ENCODE assay signal across 18 mouse cellular contexts in genomic region chr9:13752543-13752942, GRCm38 (mm10). TPM values are rescaled to one million over a fixed set of nuclear protein-coding genes. Genes with fewer than 3 reads are reported as not detected.
DNase-seq lines count a peak whose midpoint lies in the region; ATAC-seq and TF ChIP-seq lines count a peak whose summit lies in the region.
"Had no signal": no experiment of that assay in that cellular context is flagged by ENCODE, and none has a peak within 500 bp of the region (broad histone marks: within the 10 kb centered on the region; RNA-seq: fewer than 3 reads in every experiment).

No protein-coding gene starts in this region.

- peak; percentile 1 to 16 for DNase-seq in adrenal gland, postnatal 36 days
- no peak for DNase-seq in adrenal gland, adult 18-20 months (ENCODE audit: low spot score in 2 of 2)
- peak; percentile 8 for DNase-seq in liver, adult 2 months (ENCODE audit: extremely low read depth, low read depth, low spot score)
- no peak for DNase-seq in liver
- peak; percentile 67 for DNase-seq in lung, postnatal 36 days
- no peak for DNase-seq in embryo, embryonic 10 days (ENCODE audit: low spot score)
- DNase-seq: adrenal gland, postnatal 25 days; gastrocnemius, postnatal 14 days; layer of hippocampus, adult 9-11 months; liver, embryonic 13.5 days; thymus, postnatal 4 days had no signal

- WGBS in heart, embryonic 16.5 days = 62% methylated on average over 4 of the region's 4 CpGs
- WGBS in heart, embryonic 12.5 days = 73% methylated on average over 4 of the region's 4 CpGs
- WGBS in liver, adult 2 months = 45% methylated on average over 4 of the region's 4 CpGs

- H3K9me3 ChIP-seq in heart, embryonic 16.5 days (replicated peaks; ENCODE audit: control insufficient read depth, low read length) = no peaks in the 10 kb centered on the region
- peaks cover 3% of the 10 kb centered on the region; the same call in 1 of the 2 replicates for H3K9me3 ChIP-seq in heart, embryonic 12.5 days (replicated peaks)
- H3K9me3 ChIP-seq: liver, embryonic 13.5 days; neural tube, embryonic 12.5 days had no signal

- no peak for TF ChIP-seq POLR2A in liver, adult 2 months (IDR thresholded peaks at IDR 0.05; ENCODE audit: extremely low read depth, insufficient read depth, low read length)

- H3K36me3 ChIP-seq in heart, embryonic 16.5 days (ENCODE audit: control insufficient read depth, insufficient read depth) = no peaks in the 10 kb centered on the region
- H3K36me3 ChIP-seq in heart, embryonic 12.5 days = 0 out of 2 replicates have a peak, but pooled peaks cover 4% of the 10 kb centered on the region
- H3K36me3 ChIP-seq in liver, adult 2 months (ENCODE audit: control insufficient read depth, insufficient read depth, low read length) = no peaks in the 10 kb centered on the region
- H3K36me3 ChIP-seq: embryonic facial prominence, embryonic 12.5 days; liver, embryonic 13.5 days; neural tube, embryonic 12.5 days had no signal

- peaks cover 6% of the 10 kb centered on the region; the same call in 1 of the 2 replicates for H3K79me2 ChIP-seq in liver, adult 2 months (ENCODE audit: control insufficient read depth, insufficient read depth, low read length)

- TF ChIP-seq CTCF in liver, adult 2 months (IDR thresholded peaks at IDR 0.05; ENCODE audit: low read depth, low read length) = no peak

- no peak for ATAC-seq in heart, embryonic 16.5 days (replicated peaks; ENCODE audit: extremely low read depth, insufficient read depth, low FRiP score)
- ATAC-seq in heart, embryonic 12.5 days (ENCODE audit: insufficient number of reproducible peaks, low FRiP score) = no peak
- ATAC-seq: inflammation-experienced regulatory T-cells, adult 6 months had no signal

- no peaks in the 10 kb centered on the region for H3K27me3 ChIP-seq in heart, embryonic 16.5 days (ENCODE audit: control insufficient read depth, insufficient read depth, low read length)
- H3K27me3 ChIP-seq in heart, embryonic 12.5 days (replicated peaks) = no peaks in the 10 kb centered on the region
- H3K27me3 ChIP-seq in liver, adult 2 months (ENCODE audit: control insufficient read depth, insufficient read depth, low read length) = no peaks in the 10 kb centered on the region
- H3K27me3 ChIP-seq: CH12.LX; embryonic facial prominence, embryonic 12.5 days; liver, embryonic 13.5 days; neural tube, embryonic 12.5 days had no signal

- H3K4me3 ChIP-seq in heart, embryonic 16.5 days (ENCODE audit: low read length) = no peak overlapping the region
- no peak overlapping the region for H3K4me3 ChIP-seq in heart, embryonic 12.5 days
- no peak overlapping the region for H3K4me3 ChIP-seq in liver, adult 2 months (ENCODE audit: insufficient read depth, low read depth, low read length)
- H3K4me3 ChIP-seq: embryonic facial prominence, embryonic 12.5 days; hindbrain, embryonic 10.5 days; liver, embryonic 13.5 days; neural tube, embryonic 12.5 days had no signal

- H3K27ac ChIP-seq in heart, embryonic 16.5 days (ENCODE audit: low read length) = peak overlapping the region; percentile 21; the same call in 1 of the 2 replicates
- H3K27ac ChIP-seq in heart, embryonic 12.5 days (ENCODE audit: poor library complexity, severe bottlenecking) = no peak overlapping the region
- H3K27ac ChIP-seq in liver, adult 2 months (replicated peaks; ENCODE audit: insufficient read depth, low read depth, low read length) = no peak overlapping the region
- H3K27ac ChIP-seq: embryonic facial prominence, embryonic 12.5 days; hindbrain, embryonic 10.5 days; liver, embryonic 13.5 days; neural tube, embryonic 12.5 days had no signal

- H3K4me2 ChIP-seq in heart, embryonic 16.5 days (ENCODE audit: low read depth, low read length) = no peak overlapping the region
- H3K4me2 ChIP-seq in heart, embryonic 12.5 days = no peak overlapping the region
- H3K4me2 ChIP-seq: embryonic facial prominence, embryonic 12.5 days; liver, embryonic 13.5 days; neural tube, embryonic 12.5 days had no signal

- H3K9ac ChIP-seq in heart, embryonic 16.5 days (ENCODE audit: low read length) = no peak overlapping the region
- H3K9ac ChIP-seq in heart, embryonic 12.5 days = no peak overlapping the region
- no peak overlapping the region for H3K9ac ChIP-seq in liver, adult 2 months (ENCODE audit: low read depth, low read length)
- H3K9ac ChIP-seq: embryonic facial prominence, embryonic 12.5 days; liver, embryonic 13.5 days; neural tube, embryonic 12.5 days had no signal

- H3K4me1 ChIP-seq in heart, embryonic 16.5 days (ENCODE audit: control insufficient read depth, insufficient read depth, low read length) = peaks cover 12% of the 10 kb centered on the region
- H3K4me1 ChIP-seq in heart, embryonic 12.5 days (replicated peaks) = 0 out of 2 replicates have a peak, but pooled peaks cover 9% of the 10 kb centered on the region
- H3K4me1 ChIP-seq in liver, adult 2 months (ENCODE audit: control insufficient read depth, insufficient read depth, low read length) = peaks cover 6% of the 10 kb centered on the region

RNA-seq across cellular contexts. Expression of gene Mtmr2, which starts 4.3 kb away (rescaled TPM):
- 10 to 100 TPM; 61.8 to 65.1 TPM for total RNA-seq in adrenal gland, postnatal 36 days (2021)
- total RNA-seq in adrenal gland, adult 18-20 months (2021) = 10 to 100 TPM; 48.8 to 55.9 TPM
- polyA plus RNA-seq in heart, embryonic 16.5 days (2015; fragmentation: Nextera tagmentation; extraction: Ambion mirVana) = 45.5 and 46.0 TPM in 2 replicates
- 56.6 and 57.9 TPM in 2 replicates for polyA plus RNA-seq in heart, embryonic 12.5 days (2016; fragmentation: Nextera tagmentation; extraction: Ambion mirVana)
- 27.9 and 28.3 TPM in 2 replicates for total RNA-seq in liver, adult 2 months (2014; rRNA removed)
- 28.6 and 33.0 TPM in 2 replicates for polyA plus RNA-seq in liver, adult 2 months (2012; rRNA removed)

Comparison
In these comparisons a context has a peak if more than half of its experiments do, and no peak if none do; other contexts are left out.
1. DNase-seq: peak in adrenal gland, postnatal 36 days (2 of 2), liver, adult 2 months (single experiment) and lung, postnatal 36 days (single experiment); none in adrenal gland, adult 18-20 months (0 of 2), liver (single experiment) and embryo, embryonic 10 days (single experiment).